Mouse (Mus musculus) CH12.LX (cell line): ENCODE measurements around the gene Dnlz. TPM values are rescaled to one million over a fixed set of nuclear protein-coding genes. Genes with fewer than 3 reads are reported as not detected.
A peak's percentile ranks its signal among the peaks of the same experiment; 100 is the strongest.

Experiments used
- DNase-seq: peaks from one replicate; pipeline ENCODE4 v3.0.0-alpha.2; 2013; ENCODE audit errors: extremely low read depth
- H3K27ac ChIP-seq: 2 replicates; pipeline ENCODE4 v1.5.1; 2012; ENCODE audit warnings: low read depth, mild to moderate bottlenecking, control low read depth, moderate library complexity; ENCODE audit not compliant: insufficient read depth
- H3K27me3 ChIP-seq: replicated peaks from 2 replicates; pipeline ENCODE3; 2012; ENCODE audit warnings: inconsistent platforms
- H3K36me3 ChIP-seq, 2 experiments: replicated peaks in 1 of 2; 2 replicates each; pipeline versions ENCODE3 to v1.6.1; 2012; ENCODE audit warnings: inconsistent platforms in 1 of 2, low read length in 1 of 2, mild to moderate bottlenecking in 1 of 2, mixed read lengths in 1 of 2, moderate library complexity in 1 of 2; ENCODE audit not compliant: control insufficient read depth in 1 of 2, insufficient read depth in 1 of 2
- H3K4me1 ChIP-seq, 2 experiments: 2 replicates each; pipeline ENCODE4 v1.6.1; 2012; ENCODE audit warnings: inconsistent platforms in 1 of 2, moderate library complexity in 1 of 2; ENCODE audit not compliant: insufficient read depth in 2 of 2, control insufficient read depth in 1 of 2
- H3K4me2 ChIP-seq: 2 replicates; pipeline ENCODE4 v1.6.1; 2012; ENCODE audit warnings: low read depth, mild to moderate bottlenecking, control low read depth; ENCODE audit not compliant: poor library complexity, insufficient read depth, severe bottlenecking
- H3K4me3 ChIP-seq, 3 experiments: fragments of 150-350 bp in 1 of 3; sonication (generic) in 1 of 3; replicated peaks in 1 of 3; 2 replicates each; pipeline versions ENCODE3 to v1.5.1; 2011 to 2012; ENCODE audit warnings: low read depth in 2 of 3, low read length in 2 of 3, mild to moderate bottlenecking in 2 of 3, moderate library complexity in 2 of 3, control low read depth in 1 of 3, improper control_type of control experiment in 1 of 3, inconsistent platforms in 1 of 3, mixed read lengths in 1 of 3; ENCODE audit not compliant: poor library complexity in 1 of 3
- H3K79me2 ChIP-seq: replicated peaks from 2 replicates; pipeline ENCODE4 v1.6.1; 2012; ENCODE audit warnings: mild to moderate bottlenecking, moderate library complexity; ENCODE audit not compliant: control insufficient read depth, poor library complexity, insufficient read depth, severe bottlenecking; ENCODE audit errors: extremely low read depth
- H3K9ac ChIP-seq: 2 replicates; pipeline ENCODE4 v1.6.1; 2012; ENCODE audit warnings: low read depth, mild to moderate bottlenecking, control low read depth, moderate library complexity; ENCODE audit not compliant: insufficient read depth
- H3K9me3 ChIP-seq: replicated peaks from 2 replicates; pipeline ENCODE3; 2012; ENCODE audit warnings: low read length, inconsistent platforms, mixed read lengths
- CHD1 ChIP-seq: IDR thresholded peaks from 2 replicates; pipeline ENCODE4 v1.6.1; 2012; ENCODE audit warnings: low read depth, low read length, improper control_type of control experiment, inconsistent platforms
- CHD2 ChIP-seq: IDR thresholded peaks from 2 replicates; pipeline ENCODE4 v1.6.1; 2011; ENCODE audit warnings: low read length, improper control_type of control experiment
- CTCF ChIP-seq, 2 experiments: IDR thresholded peaks in 1 of 2; conservative IDR thresholded peaks in 1 of 2; 2 replicates each; pipeline ENCODE4 v1.5.1; 2011 to 2012; ENCODE audit warnings: low read depth in 2 of 2, low read length in 2 of 2, improper control_type of control experiment in 1 of 2, inconsistent platforms in 1 of 2, mild to moderate bottlenecking in 1 of 2, moderate library complexity in 1 of 2
- E2F4 ChIP-seq: IDR thresholded peaks from 2 replicates; pipeline ENCODE4 v1.6.1; 2011; ENCODE audit warnings: low read depth, low read length, improper control_type of control experiment; ENCODE audit not compliant: insufficient replicate concordance
- ELF1 ChIP-seq: IDR thresholded peaks from 2 replicates; pipeline ENCODE4 v1.6.1; 2014; ENCODE audit warnings: low read depth, mild to moderate bottlenecking, inconsistent platforms, low read length, improper control_type of control experiment
- EP300 ChIP-seq: IDR thresholded peaks from 2 replicates; pipeline ENCODE4 v1.6.1; 2011; ENCODE audit warnings: low read length, improper control_type of control experiment
- ETS1 ChIP-seq: conservative IDR thresholded peaks from 2 replicates; pipeline ENCODE4 v1.6.1; 2012; ENCODE audit warnings: low read depth, mild to moderate bottlenecking, inconsistent platforms, low read length, improper control_type of control experiment, moderate library complexity
- GABPA ChIP-seq: IDR thresholded peaks from 2 replicates; pipeline ENCODE4 v1.6.1; 2012; ENCODE audit warnings: low read depth, low read length, improper control_type of control experiment, inconsistent platforms; ENCODE audit not compliant: insufficient replicate concordance
- HCFC1 ChIP-seq: IDR thresholded peaks from 2 replicates; pipeline ENCODE4 v1.6.1; 2012; ENCODE audit warnings: low read depth, mild to moderate bottlenecking, inconsistent platforms, low read length, improper control_type of control experiment
- IRF4 ChIP-seq: IDR thresholded peaks from 2 replicates; pipeline ENCODE4 v1.6.1; 2014; ENCODE audit warnings: low read depth, mild to moderate bottlenecking, inconsistent platforms, low read length, improper control_type of control experiment
- JUN ChIP-seq: IDR thresholded peaks from 2 replicates; pipeline ENCODE4 v1.6.1; 2011; ENCODE audit warnings: low read depth, mild to moderate bottlenecking, low read length, improper control_type of control experiment, moderate library complexity; ENCODE audit not compliant: insufficient read depth
- JUND ChIP-seq: conservative IDR thresholded peaks from 2 replicates; pipeline ENCODE4 v1.6.1; 2011; ENCODE audit warnings: low read depth, low read length, improper control_type of control experiment
- KAT2A ChIP-seq: IDR thresholded peaks from 2 replicates; pipeline ENCODE4 v1.6.1; 2012; ENCODE audit warnings: low read length, improper control_type of control experiment, inconsistent platforms; ENCODE audit not compliant: insufficient replicate concordance
- MAFK ChIP-seq: IDR thresholded peaks from 2 replicates; pipeline ENCODE4 v1.6.1; 2011; ENCODE audit warnings: low read length, improper control_type of control experiment; ENCODE audit not compliant: insufficient replicate concordance
- MAX ChIP-seq: IDR thresholded peaks from 2 replicates; pipeline ENCODE4 v1.6.1; 2011; ENCODE audit warnings: low read length, improper control_type of control experiment
- MAZ ChIP-seq: IDR thresholded peaks from 2 replicates; pipeline ENCODE4 v1.6.1; 2012; ENCODE audit warnings: low read depth, mild to moderate bottlenecking, inconsistent platforms, low read length, improper control_type of control experiment, moderate library complexity
- MEF2A ChIP-seq: IDR thresholded peaks from 2 replicates; pipeline ENCODE4 v1.6.1; 2014; ENCODE audit warnings: low read depth, mild to moderate bottlenecking, inconsistent platforms, low read length, improper control_type of control experiment, borderline replicate concordance
- MXI1 ChIP-seq: IDR thresholded peaks from 2 replicates; pipeline ENCODE4 v1.6.1; 2011; ENCODE audit warnings: mild to moderate bottlenecking, low read depth, low read length, improper control_type of control experiment
- NELFE ChIP-seq: IDR thresholded peaks from 2 replicates; pipeline ENCODE4 v1.6.1; 2011; ENCODE audit warnings: low read depth, low read length, improper control_type of control experiment
- NRF1 ChIP-seq: IDR thresholded peaks from 2 replicates; pipeline ENCODE4 v1.6.1; 2014; ENCODE audit warnings: low read depth, mild to moderate bottlenecking, inconsistent platforms, low read length, improper control_type of control experiment, moderate library complexity
- PAX5 ChIP-seq: IDR thresholded peaks from 2 replicates; pipeline ENCODE4 v1.6.1; 2012; ENCODE audit warnings: low read length, inconsistent platforms, mixed read lengths
- POLR2A ChIP-seq: IDR thresholded peaks from 2 replicates; pipeline ENCODE4 v1.6.1; 2011; ENCODE audit warnings: low read depth, mild to moderate bottlenecking, improper control_type of control experiment, low read length
- POLR2AphosphoS2 ChIP-seq: IDR thresholded peaks from 2 replicates; pipeline ENCODE4 v1.6.1; 2011; ENCODE audit warnings: low read depth, low read length, improper control_type of control experiment
- RAD21 ChIP-seq: IDR thresholded peaks from 2 replicates; pipeline ENCODE4 v1.6.1; 2011; ENCODE audit warnings: low read depth, mild to moderate bottlenecking, low read length, improper control_type of control experiment, moderate library complexity
- RCOR1 ChIP-seq: conservative IDR thresholded peaks from 2 replicates; pipeline ENCODE4 v1.6.1; 2012; ENCODE audit warnings: low read depth, mild to moderate bottlenecking, inconsistent platforms, low read length, improper control_type of control experiment
- SIN3A ChIP-seq: IDR thresholded peaks from 2 replicates; pipeline ENCODE4 v1.6.1; 2012; ENCODE audit warnings: low read length, improper control_type of control experiment, inconsistent platforms
- SMC3 ChIP-seq: IDR thresholded peaks from 2 replicates; pipeline ENCODE4 v1.6.1; 2011; ENCODE audit warnings: low read depth, low read length, improper control_type of control experiment
- TBP ChIP-seq: conservative IDR thresholded peaks from 2 replicates; pipeline ENCODE4 v1.6.1; 2011; ENCODE audit warnings: low read depth, low read length, improper control_type of control experiment
- TCF12 ChIP-seq: IDR thresholded peaks from 2 replicates; pipeline ENCODE4 v1.6.1; 2014; ENCODE audit warnings: low read depth, mild to moderate bottlenecking, inconsistent platforms, low read length, improper control_type of control experiment
- UBTF ChIP-seq: IDR thresholded peaks from 2 replicates; pipeline ENCODE4 v1.6.1; 2012; ENCODE audit warnings: low read depth, mild to moderate bottlenecking, inconsistent platforms, low read length, improper control_type of control experiment, moderate library complexity
- USF1 ChIP-seq: IDR thresholded peaks from 2 replicates; pipeline ENCODE4 v1.6.1; 2014; ENCODE audit warnings: low read depth, mild to moderate bottlenecking, inconsistent platforms, low read length, improper control_type of control experiment
- USF2 ChIP-seq: conservative IDR thresholded peaks from 2 replicates; pipeline ENCODE4 v1.6.1; 2011; ENCODE audit warnings: low read depth, low read length, improper control_type of control experiment
- ZC3H11A ChIP-seq: IDR thresholded peaks from 2 replicates; pipeline ENCODE4 v1.6.1; 2012; ENCODE audit warnings: low read depth, mild to moderate bottlenecking, inconsistent platforms, low read length, improper control_type of control experiment
- ZKSCAN1 ChIP-seq: IDR thresholded peaks from 2 replicates; pipeline ENCODE4 v1.6.1; 2012; ENCODE audit warnings: low read depth, inconsistent platforms, low read length, improper control_type of control experiment, borderline replicate concordance
- ZMIZ1 ChIP-seq: IDR thresholded peaks from 2 replicates; pipeline ENCODE4 v1.6.1; 2012; ENCODE audit warnings: low read depth, mild to moderate bottlenecking, inconsistent platforms, low read length, improper control_type of control experiment
- ZNF384 ChIP-seq: IDR thresholded peaks from 2 replicates; pipeline ENCODE4 v1.6.1; 2012; ENCODE audit warnings: low read depth, low read length, improper control_type of control experiment, inconsistent platforms
- dilution Hi-C: fragments of 300-500 bp; cut with MboI; formaldehyde crosslinking; loops from 2 replicates; pipeline ENCODE4 v1.14.3; 2020; ENCODE audit warnings: low sequenced_read_pairs; ENCODE audit not compliant: extremely low pct_unique_long_range_greater_than_20kb, extremely low pct_ligation_motif_present
- in situ Hi-C: fragments of 300-500 bp; cut with MboI; formaldehyde crosslinking; loops from 3 replicates; pipeline ENCODE4 v1.14.3; 2019; ENCODE audit warnings: low sequenced_read_pairs, low pct_ligation_motif_present, low pct_unique_long_range_greater_than_20kb, mixed read lengths
- polyA plus RNA-seq: library from polyadenylated mRNA; unstranded; fragments of >175 nt; gene quantifications from 2 replicates; pipeline ENCODE4 v1.2.1, GENCODE M21; 2012; ENCODE audit warnings: low read depth; ENCODE audit not compliant: insufficient read length
- total RNA-seq, 2 experiments: library from RNA; depleted of rRNA; stranded (reverse); fragments of 300-350 nt in 1 of 2; fragments of >200 nt in 1 of 2; gene quantifications; 2 replicates each; pipeline ENCODE4 v1.2.3; 2012 to 2014

Dnlz gene
- total RNA-seq (2012; rRNA removed) (17.1 and 20.3 TPM in 2 replicates), total RNA-seq (2014; rRNA removed) (15.1 TPM in 2 replicates), polyA plus RNA-seq (16.5 and 17.8 TPM in 2 replicates)

GRCm38 (mm10) chr2:26351358-26352290 lies at the start of gene Dnlz:
TSS of gene Dnlz (minus strand) at chr2:26352110.
- Histone ChIP-seq H3K9ac (peak within 1 kb of the TSS; percentile 93), H3K79me2 (no peaks in the 10 kb centered on the region), H3K36me3 (peaks cover 22 to 58% of the 10 kb centered on the region in 2 experiments), H3K4me1 (peaks cover 10 to 19% of the 10 kb centered on the region in 2 experiments), H3K27ac (peak within 1 kb of the TSS; percentile 32), H3K27me3 (no peaks in the 10 kb centered on the region), H3K9me3 (no peaks in the 10 kb centered on the region), H3K4me3 (peak within 1 kb of the TSS; percentile 77 to 88 (median 85)), H3K4me2 (peak within 1 kb of the TSS; percentile 87)
- peak; percentile 89 for DNase-seq
- TF ChIP-seq NELFE (peak; percentile 45; the same call in 1 of the 2 replicates), USF2 (no peak), USF1 (no peak), ETS1 (0 out of 2 replicates have a peak, but pooled peaks have one; percentile 28), TBP (peak; percentile 51; the same call in 1 of the 2 replicates), RCOR1 (peak; percentile 10; the same call in 1 of the 2 replicates), NRF1 (peak; percentile 72), PAX5 (no peak), POLR2A (peak; percentile 72), JUN (no peak), UBTF (no peak), EP300 (no peak), SIN3A (peak; percentile 76), RAD21 (peak; percentile 50), MAZ (peak; percentile 57; the same call in 1 of the 2 replicates), POLR2AphosphoS2 (no peak), MAFK (no peak), ZKSCAN1 (no peak), MAX (0 out of 2 replicates have a peak, but pooled peaks have one; percentile 16), CHD2 (no peak; the same call in 1 of the 2 replicates), IRF4 (peak; percentile 47), HCFC1 (peak; percentile 91), KAT2A (peak; percentile 81; the same call in 1 of the 2 replicates), MEF2A (peak; percentile 66; the same call in 1 of the 2 replicates), ZC3H11A (no peak; the same call in 1 of the 2 replicates), SMC3 (peak; percentile 70), ZNF384 (peak; percentile 68), E2F4 (0 out of 2 replicates have a peak, but pooled peaks have one; percentile 16), TCF12 (peak; percentile 68), CHD1 (no peak), ZMIZ1 (peak; percentile 43; the same call in 1 of the 2 replicates), GABPA (peak; percentile 16; the same call in 1 of the 2 replicates), MXI1 (peak; percentile 11; the same call in 1 of the 2 replicates), JUND (no peak), CTCF (conservative IDR thresholded peaks at IDR 0.05 in 1 of 2, IDR thresholded peaks at IDR 0.05 in 1 of 2; ENCODE audit: low read depth in 2 of 2, low read length in 2 of 2) (peak in 1 of 2 experiments; percentile 79; a peak in 2 of 4 replicates), ELF1 (peak; percentile 86)
- dilution Hi-C loops (no loop called here), in situ Hi-C loops (loop anchor here (5.0 kb wide), 1 partner anchor 56 kb away; the partner anchor contains the start of gene Inpp5e)
